ENCODE assay signal across 24 mouse cellular contexts in the genomic region with DNA sequence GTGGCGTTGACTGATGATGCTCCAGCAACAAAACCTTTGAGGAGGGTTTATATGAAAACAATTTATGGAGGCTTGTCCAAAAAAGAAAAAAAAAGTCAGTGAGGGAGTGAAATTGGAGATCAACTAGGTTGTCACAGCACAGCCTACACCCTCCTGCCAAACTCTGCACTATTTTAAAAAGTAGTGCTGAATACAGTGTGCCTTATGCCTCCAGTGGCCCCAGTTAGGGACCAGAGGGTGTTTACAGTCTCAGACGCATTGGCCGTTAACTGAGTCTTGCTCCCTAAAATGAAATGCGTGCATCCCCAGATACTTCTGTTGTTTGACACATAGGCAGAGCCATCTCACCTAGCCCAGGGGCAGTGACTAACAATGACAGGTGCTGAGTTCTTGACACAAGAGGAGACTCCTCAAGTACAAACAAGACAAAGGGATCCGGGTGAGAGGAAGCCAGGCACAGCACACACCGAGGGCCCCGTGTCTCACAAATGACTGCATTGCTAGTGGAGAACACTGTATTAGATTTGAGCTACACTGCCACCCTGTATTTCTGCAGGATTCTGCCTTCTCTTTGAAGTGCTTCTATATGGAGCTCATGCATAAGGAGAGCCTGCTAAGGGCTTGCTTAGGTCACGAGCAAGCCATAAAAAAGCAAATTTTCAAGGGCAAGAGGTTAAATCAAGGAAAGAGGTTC.
"Had no signal": no experiment of that assay in that cellular context is flagged by ENCODE, and none has a peak within 500 bp of the region (broad histone marks: within the 10 kb centered on the region; RNA-seq: fewer than 3 reads in every experiment).

No protein-coding gene starts in this region.

- H3K4me2 ChIP-seq: heart, embryonic 11.5 days; heart, embryonic 13.5 days; heart, embryonic 15.5 days; hindbrain, embryonic 13.5 days; hindbrain, embryonic 15.5 days; limb, embryonic 13.5 days; limb, embryonic 15.5 days; liver, embryonic 12.5 days had no signal

- H3K27ac ChIP-seq: heart, embryonic 13.5 days; heart, embryonic 15.5 days; hindbrain, embryonic 13.5 days; hindbrain, embryonic 15.5 days; hindbrain, postnatal 0 days; limb, embryonic 13.5 days; limb, embryonic 15.5 days; liver, embryonic 12.5 days; liver, embryonic 14.5 days had no signal

- DNase-seq: forebrain, postnatal 0 days; gastrocnemius, postnatal 10 days; gastrocnemius, postnatal 25 days; heart, adult 18-20 months; heart, postnatal 14 days; heart, postnatal 36 days; kidney, adult 11 months; kidney, adult 2 months; kidney, adult 9 months; kidney, postnatal 14 days; layer of hippocampus, adult 9-11 months; layer of hippocampus, postnatal 36 days; left cerebral cortex, postnatal 4 days had no signal

- H3K9ac ChIP-seq: forebrain, postnatal 0 days; heart, embryonic 13.5 days; heart, embryonic 15.5 days; hindbrain, embryonic 13.5 days; hindbrain, embryonic 15.5 days; limb, embryonic 13.5 days; limb, embryonic 15.5 days; liver, embryonic 12.5 days; liver, embryonic 14.5 days had no signal

- H3K4me1 ChIP-seq: heart, embryonic 13.5 days; heart, embryonic 15.5 days; hindbrain, embryonic 13.5 days; hindbrain, embryonic 15.5 days; liver, embryonic 12.5 days had no signal

- H3K4me3 ChIP-seq: heart, embryonic 13.5 days; heart, embryonic 15.5 days; hindbrain, embryonic 13.5 days; hindbrain, embryonic 15.5 days; limb, embryonic 13.5 days; limb, embryonic 15.5 days; liver, embryonic 12.5 days had no signal

- H3K27me3 ChIP-seq: heart, embryonic 13.5 days; heart, embryonic 15.5 days; hindbrain, embryonic 13.5 days; hindbrain, embryonic 15.5 days; limb, embryonic 13.5 days; limb, embryonic 15.5 days; liver, embryonic 12.5 days had no signal

- H3K9me3 ChIP-seq: heart, embryonic 15.5 days; hindbrain, embryonic 13.5 days; hindbrain, embryonic 15.5 days; limb, embryonic 13.5 days; limb, embryonic 15.5 days; liver, embryonic 12.5 days had no signal

- H3K36me3 ChIP-seq: heart, embryonic 13.5 days; heart, embryonic 15.5 days; hindbrain, embryonic 13.5 days; hindbrain, embryonic 15.5 days; limb, embryonic 13.5 days; limb, embryonic 15.5 days; liver, embryonic 12.5 days had no signal

- ATAC-seq: forebrain, postnatal 0 days; hindbrain, postnatal 0 days; intestine, embryonic 16.5 days; liver, embryonic 12.5 days had no signal
